Mouse (Mus musculus): ENCODE results near the gene Hnrnpf. TPM values are rescaled to one million over a fixed set of nuclear protein-coding genes. Genes with fewer than 3 reads are reported as not detected.

Gene Hnrnpf
- polyA plus RNA-seq, 1 experiment = 1,035 TPM

GRCm38 (mm10) chr6:117897800-117898199, 2.3 kb upstream of the Hnrnpf start:
- TF ChIP-seq CTCF (IDR thresholded peaks at IDR 0.05; ENCODE audit: low read depth, low read length) (no peak), POLR2A (IDR thresholded peaks at IDR 0.05; ENCODE audit: insufficient read depth, low read length) (no peak), EP300 (IDR thresholded peaks at IDR 0.05; ENCODE audit: insufficient read depth, low read depth, low read length) (no peak)
- no peaks in the 10 kb centered on the region for H3K36me3 ChIP-seq (ENCODE audit: control insufficient read depth, insufficient read depth, low read length, poor library complexity, severe bottlenecking)
- no peak overlapping the region for H3K9ac ChIP-seq (ENCODE audit: low read depth, poor library complexity, severe bottlenecking)

GRCm38 (mm10) chr6:117901510-117902402, 1.6 kb downstream of the Hnrnpf start:
- H3K36me3 ChIP-seq (ENCODE audit: control insufficient read depth, insufficient read depth, low read length, poor library complexity, severe bottlenecking) = no peaks in the 10 kb centered on the region
- H3K4me3 ChIP-seq (ENCODE audit: low read depth, low read length) = no peak overlapping the region
- H3K4me1 ChIP-seq (ENCODE audit: control insufficient read depth, insufficient read depth, low read length) = no peaks in the 10 kb centered on the region
- H3K27me3 ChIP-seq (ENCODE audit: control insufficient read depth, insufficient read depth, low read length, poor library complexity, severe bottlenecking) = no peaks in the 10 kb centered on the region
- H3K27ac ChIP-seq (ENCODE audit: insufficient read depth, low read length) = no peak overlapping the region
- TF ChIP-seq POLR2A (IDR thresholded peaks at IDR 0.05; ENCODE audit: insufficient read depth, low read length) = no peak
- TF ChIP-seq CTCF (IDR thresholded peaks at IDR 0.05; ENCODE audit: low read depth, low read length) = no peak
- TF ChIP-seq EP300 (IDR thresholded peaks at IDR 0.05; ENCODE audit: insufficient read depth, low read depth, low read length) = no peak
- H3K9me3 ChIP-seq (replicated peaks; ENCODE audit: control insufficient read depth, insufficient read depth, low read length, poor library complexity, severe bottlenecking) = no peaks in the 10 kb centered on the region
- H3K9ac ChIP-seq (ENCODE audit: low read depth, poor library complexity, severe bottlenecking) = no peak overlapping the region

More at GRCm38 (mm10) chr6:117897800-117898199, 2.3 kb upstream of the Hnrnpf start:
- Histone ChIP-seq H3K27ac (ENCODE audit: insufficient read depth, low read length) (no peak overlapping the region), H3K4me1 (ENCODE audit: control insufficient read depth, insufficient read depth, low read length) (no peaks in the 10 kb centered on the region), H3K4me3 (ENCODE audit: low read depth, low read length) (no peak overlapping the region), H3K27me3 (ENCODE audit: control insufficient read depth, insufficient read depth, low read length, poor library complexity, severe bottlenecking) (no peaks in the 10 kb centered on the region), H3K9me3 (replicated peaks; ENCODE audit: control insufficient read depth, insufficient read depth, low read length, poor library complexity, severe bottlenecking) (no peaks in the 10 kb centered on the region)

- no peak overlapping the region for H3K27ac ChIP-seq (ENCODE audit: insufficient read depth, low read length)
- H3K27me3 ChIP-seq (ENCODE audit: control insufficient read depth, insufficient read depth, low read length, poor library complexity, severe bottlenecking) = no peaks in the 10 kb centered on the region
- H3K4me1 ChIP-seq (ENCODE audit: control insufficient read depth, insufficient read depth, low read length) = no peaks in the 10 kb centered on the region
- H3K4me3 ChIP-seq (ENCODE audit: low read depth, low read length) = no peak overlapping the region
- no peaks in the 10 kb centered on the region for H3K9me3 ChIP-seq (replicated peaks; ENCODE audit: control insufficient read depth, insufficient read depth, low read length, poor library complexity, severe bottlenecking)
- TF ChIP-seq EP300 (IDR thresholded peaks at IDR 0.05; ENCODE audit: insufficient read depth, low read depth, low read length) (no peak), CTCF (IDR thresholded peaks at IDR 0.05; ENCODE audit: low read depth, low read length) (no peak), POLR2A (IDR thresholded peaks at IDR 0.05; ENCODE audit: insufficient read depth, low read length) (no peak)
- no peak overlapping the region for H3K9ac ChIP-seq (ENCODE audit: low read depth, poor library complexity, severe bottlenecking)
- H3K36me3 ChIP-seq (ENCODE audit: control insufficient read depth, insufficient read depth, low read length, poor library complexity, severe bottlenecking) = no peaks in the 10 kb centered on the region
Measured at GRCm38 (mm10) chr6:117902556-117902955, 2.4 kb downstream of the Hnrnpf start.

- H3K9ac ChIP-seq (ENCODE audit: low read depth, poor library complexity, severe bottlenecking) = no peak overlapping the region
- H3K27me3 ChIP-seq (ENCODE audit: control insufficient read depth, insufficient read depth, low read length, poor library complexity, severe bottlenecking) = no peaks in the 10 kb centered on the region
- no peaks in the 10 kb centered on the region for H3K4me1 ChIP-seq (ENCODE audit: control insufficient read depth, insufficient read depth, low read length)
- no peaks in the 10 kb centered on the region for H3K9me3 ChIP-seq (replicated peaks; ENCODE audit: control insufficient read depth, insufficient read depth, low read length, poor library complexity, severe bottlenecking)
- no peak for TF ChIP-seq POLR2A (IDR thresholded peaks at IDR 0.05; ENCODE audit: insufficient read depth, low read length)
- no peak for TF ChIP-seq CTCF (IDR thresholded peaks at IDR 0.05; ENCODE audit: low read depth, low read length)
- no peak for TF ChIP-seq EP300 (IDR thresholded peaks at IDR 0.05; ENCODE audit: insufficient read depth, low read depth, low read length)
- no peak overlapping the region for H3K4me3 ChIP-seq (ENCODE audit: low read depth, low read length)
- 0 out of 2 replicates have a peak, but pooled peaks cover 2% of the 10 kb centered on the region for H3K36me3 ChIP-seq (ENCODE audit: control insufficient read depth, insufficient read depth, low read length, poor library complexity, severe bottlenecking)
- no peak overlapping the region for H3K27ac ChIP-seq (ENCODE audit: insufficient read depth, low read length)
Measured at GRCm38 (mm10) chr6:117903836-117904235, 3.7 kb downstream of the Hnrnpf start.

DNA sequence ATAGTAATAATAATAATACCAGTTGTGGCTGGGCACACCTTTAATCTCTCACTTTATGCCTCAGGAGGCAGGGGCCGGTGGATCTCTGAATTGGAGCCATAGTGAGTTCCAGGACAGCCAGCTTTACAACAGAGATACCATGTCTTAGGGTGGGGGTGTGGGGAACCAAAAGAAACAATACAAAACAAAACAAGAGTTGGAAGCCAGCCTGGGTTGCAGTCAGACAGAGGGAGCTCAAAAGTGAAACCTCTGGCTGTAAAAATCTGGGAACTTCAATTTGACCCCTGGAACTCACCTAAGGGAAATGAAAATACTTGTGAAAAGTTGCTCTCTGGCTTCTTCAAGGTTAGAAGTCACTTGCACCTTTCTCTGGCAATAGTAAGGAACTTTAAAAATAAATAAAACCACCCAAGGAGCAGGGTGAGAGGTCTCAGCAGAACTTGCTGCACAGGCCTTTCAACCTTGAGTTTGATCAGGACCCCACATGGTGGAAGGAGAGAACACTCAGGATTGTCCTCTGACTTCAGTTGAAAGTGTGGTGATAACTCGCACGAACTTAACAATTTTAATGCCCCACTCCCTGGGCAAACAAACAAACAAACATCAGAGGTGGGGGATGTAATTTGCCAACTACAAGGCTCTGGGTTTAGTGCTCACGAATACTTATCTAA, 5.3 kb downstream of the Hnrnpf start:
- TF ChIP-seq POLR2A (IDR thresholded peaks at IDR 0.05; ENCODE audit: insufficient read depth, low read length) (no peak), EP300 (IDR thresholded peaks at IDR 0.05; ENCODE audit: insufficient read depth, low read depth, low read length) (no peak), CTCF (IDR thresholded peaks at IDR 0.05; ENCODE audit: low read depth, low read length) (no peak)
- Histone ChIP-seq H3K27ac (ENCODE audit: insufficient read depth, low read length) (peak overlapping the region; percentile 74), H3K27me3 (ENCODE audit: control insufficient read depth, insufficient read depth, low read length, poor library complexity, severe bottlenecking) (no peaks in the 10 kb centered on the region), H3K9ac (ENCODE audit: low read depth, poor library complexity, severe bottlenecking) (peak overlapping the region; percentile 91), H3K4me1 (ENCODE audit: control insufficient read depth, insufficient read depth, low read length) (no peaks in the 10 kb centered on the region), H3K9me3 (replicated peaks; ENCODE audit: control insufficient read depth, insufficient read depth, low read length, poor library complexity, severe bottlenecking) (no peaks in the 10 kb centered on the region), H3K4me3 (ENCODE audit: low read depth, low read length) (peak overlapping the region; percentile 22; the same call in 1 of the 2 replicates), H3K36me3 (ENCODE audit: control insufficient read depth, insufficient read depth, low read length, poor library complexity, severe bottlenecking) (peaks cover 7% of the 10 kb centered on the region; the same call in 1 of the 2 replicates)
